Mouse (Mus musculus): ENCODE data around the gene Flcn.
A peak's percentile ranks its signal among the peaks of the same experiment; 100 is the strongest.
"Not testable (repeated sequence)": the region's sequence is repeated elsewhere in the genome, so short reads cannot be mapped to it uniquely, and the experiment has no call there.

Gene Flcn

GRCm38 (mm10) chr11:59809670-59810474, at the start of gene Flcn:
TSS of gene Flcn (minus strand) at chr11:59810016.
- DNase-seq: peak; percentile 85

GRCm38 (mm10) chr11:59852865-59853264, 43.0 kb upstream of the Flcn start:
- no peak for DNase-seq

- DNase-seq: peak; percentile 70
Measured at GRCm38 (mm10) chr11:59847891-59848884, 38.4 kb upstream of the Flcn start.

GRCm38 (mm10) chr11:59847131-59847530, 37.3 kb upstream of the Flcn start:
- DNase-seq: peak; percentile 34

- DNase-seq: no peak
Measured at GRCm38 (mm10) chr11:59846311-59846710, 36.5 kb upstream of the Flcn start.

- DNase-seq: peak; percentile 97
Measured at GRCm38 (mm10) chr11:59839459-59840126, 29.8 kb upstream of the Flcn start, which contains the start of gene Cops3. TSS of gene Cops3 (minus strand) at chr11:59839838.

GRCm38 (mm10) chr11:59839008-59839458, 29.2 kb upstream of the Flcn start, which contains the start of gene Nt5m:
TSS of gene Nt5m (plus strand) at chr11:59839447.
- DNase-seq: peak; percentile 93

GRCm38 (mm10) chr11:59838426-59838825, 28.6 kb upstream of the Flcn start:
- no peak for DNase-seq

GRCm38 (mm10) chr11:59837789-59838188, 28.0 kb upstream of the Flcn start:
- DNase-seq: not testable (repeated sequence)

- no peak for DNase-seq
Measured at GRCm38 (mm10) chr11:59821625-59822024, 11.8 kb upstream of the Flcn start.

- DNase-seq: no peak
Measured at GRCm38 (mm10) chr11:59817916-59818315, 8.1 kb upstream of the Flcn start.

GRCm38 (mm10) chr11:59815482-59816065, 5.8 kb upstream of the Flcn start:
- no peak for DNase-seq

GRCm38 (mm10) chr11:59814936-59815335, 5.1 kb upstream of the Flcn start:
- DNase-seq: no peak

- no peak for DNase-seq
Measured at GRCm38 (mm10) chr11:59814311-59814710, 4.5 kb upstream of the Flcn start.

- DNase-seq: no peak
Measured at GRCm38 (mm10) chr11:59813276-59813675, 3.5 kb upstream of the Flcn start.

- DNase-seq: no peak
Measured at GRCm38 (mm10) chr11:59811211-59811610, 1.4 kb upstream of the Flcn start.

- peak; percentile 34 for DNase-seq
Measured at GRCm38 (mm10) chr11:59810480-59811158, 803 bp upstream of the Flcn start.

- DNase-seq: peak; percentile 31
Measured at GRCm38 (mm10) chr11:59809071-59809669, 646 bp downstream of the Flcn start.

GRCm38 (mm10) chr11:59808170-59808960, 1.5 kb downstream of the Flcn start:
- no peak for DNase-seq

- DNase-seq: no peak
Measured at GRCm38 (mm10) chr11:59805656-59806055, 4.2 kb downstream of the Flcn start.

Data from layer of hippocampus, adult 9-11 months (tissue).